Mouse (Mus musculus): ENCODE results near the gene Tcf15.

DNA sequence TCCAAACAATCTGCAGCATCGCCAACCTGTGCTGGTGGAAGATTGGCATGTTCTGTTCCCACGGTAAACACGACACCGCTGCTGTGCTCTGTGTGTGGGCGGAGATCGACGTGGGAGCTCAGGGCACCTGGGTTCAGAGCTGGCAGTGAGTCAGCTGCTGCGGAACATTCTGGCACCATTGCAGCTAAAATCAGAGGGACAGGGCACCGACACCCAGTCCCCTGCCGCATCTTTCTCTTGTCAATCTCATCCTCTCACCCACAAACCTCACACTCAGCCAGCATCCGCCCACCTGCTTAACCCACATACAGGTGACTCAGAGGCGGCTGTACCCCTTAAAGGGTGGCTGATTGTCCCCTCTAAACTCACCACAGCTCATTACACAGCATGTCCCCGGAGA lies 41.6 kb upstream of the Tcf15 start:
- TF ChIP-seq POLR2A (IDR thresholded peaks at IDR 0.05; ENCODE audit: control insufficient read depth, extremely low read depth, insufficient read depth, low read length, poor library complexity) = no peak
- no peak for TF ChIP-seq CTCF (IDR thresholded peaks at IDR 0.05; ENCODE audit: borderline replicate concordance, control insufficient read depth, extremely low read depth, insufficient read depth, low read length, poor library complexity)
